Mouse (Mus musculus): ENCODE data around the gene Ddx39. TPM values are rescaled to one million over a fixed set of nuclear protein-coding genes. Genes with fewer than 3 reads are reported as not detected.

Gene Ddx39
- polyA plus RNA-seq, 1 experiment, result 24.0 TPM

DNA sequence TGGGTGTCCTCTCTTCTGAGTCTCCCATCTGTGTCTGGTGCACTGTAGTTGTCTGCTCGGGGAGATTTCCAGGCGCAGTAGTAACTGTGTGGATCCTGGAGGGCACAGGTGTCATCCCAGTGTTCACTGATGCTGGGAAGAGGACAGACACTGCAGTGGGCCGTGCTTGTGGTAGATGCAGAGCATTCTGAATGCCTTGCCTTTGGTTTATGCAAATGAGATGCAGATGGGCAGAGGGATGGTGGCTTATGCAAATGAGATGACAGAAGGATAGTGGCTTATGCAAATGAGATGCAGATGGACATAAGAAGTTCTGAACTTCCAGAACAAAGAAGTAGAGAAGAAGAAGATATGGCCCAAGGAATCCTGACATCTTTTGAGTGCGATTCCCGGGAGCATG is 16.9 kb downstream of the Ddx39 start:
- no peak for DNase-seq
- Histone ChIP-seq H3K4me3 (replicated peaks; ENCODE audit: extremely low read depth, low read depth, low read length) (no peak overlapping the region), H3K4me1 (ENCODE audit: control insufficient read depth, insufficient read depth, low read length) (peaks cover 5% of the 10 kb centered on the region)
- WGBS, result 77% methylated on average over 5 of the region's 5 CpGs
- TF ChIP-seq CTCF (IDR thresholded peaks at IDR 0.05; ENCODE audit: insufficient read depth, low read length), result no peak
- no peak for TF ChIP-seq POLR2A (IDR thresholded peaks at IDR 0.05; ENCODE audit: borderline replicate concordance, extremely low read depth, low read depth, low read length)

DNA sequence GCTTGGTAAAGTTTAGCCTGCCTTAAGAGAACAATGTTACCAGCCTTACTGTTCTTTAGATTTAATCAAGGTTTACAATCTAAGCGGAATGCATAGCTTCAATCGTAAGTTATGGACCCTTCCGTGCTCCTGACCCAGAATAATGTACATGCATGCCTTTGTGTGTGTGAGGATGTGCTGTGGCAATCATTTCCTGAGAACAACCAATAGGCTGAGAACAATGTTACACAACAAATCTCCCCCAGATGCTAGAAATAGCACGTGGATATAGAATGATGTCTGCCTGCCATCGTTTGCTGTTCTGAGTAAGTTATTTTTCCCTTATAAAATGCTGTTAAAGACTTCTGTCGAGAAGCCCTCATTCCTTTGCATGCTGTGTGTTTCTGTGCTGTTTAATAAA is 17.9 kb downstream of the Ddx39 start:
- no peak overlapping the region for H3K4me3 ChIP-seq (replicated peaks; ENCODE audit: extremely low read depth, low read depth, low read length)
- WGBS, result 48% methylated on average over 6 of the region's 6 CpGs
- DNase-seq, result no peak
- no peak for TF ChIP-seq POLR2A (IDR thresholded peaks at IDR 0.05; ENCODE audit: borderline replicate concordance, extremely low read depth, low read depth, low read length)
- no peak for TF ChIP-seq CTCF (IDR thresholded peaks at IDR 0.05; ENCODE audit: insufficient read depth, low read length)
- H3K4me1 ChIP-seq (ENCODE audit: control insufficient read depth, insufficient read depth, low read length), result peaks cover 5% of the 10 kb centered on the region

DNA sequence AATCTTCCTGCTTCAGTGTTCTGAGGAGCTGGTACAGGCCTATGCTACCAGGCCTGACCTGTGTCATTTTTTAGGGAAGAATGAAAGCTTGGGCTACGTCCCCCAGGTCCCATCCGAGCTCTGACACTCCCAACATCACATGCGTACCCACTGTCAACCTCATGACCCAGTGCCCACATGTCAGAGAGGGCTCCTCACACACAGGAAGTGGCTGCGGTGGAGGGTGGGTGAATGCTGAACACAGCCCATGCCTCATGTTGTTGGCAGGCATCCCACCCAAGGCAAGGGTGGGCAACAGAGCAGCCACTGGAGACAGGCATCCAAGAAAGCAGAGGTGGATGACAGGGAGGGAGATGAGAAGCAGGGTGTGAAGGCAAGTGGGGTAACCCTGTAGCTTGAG is 21.7 kb downstream of the Ddx39 start:
- no peak for DNase-seq
- peaks cover 5% of the 10 kb centered on the region for H3K4me1 ChIP-seq (ENCODE audit: control insufficient read depth, insufficient read depth, low read length)
- 45% methylated on average over 4 of the region's 4 CpGs for WGBS

DNA sequence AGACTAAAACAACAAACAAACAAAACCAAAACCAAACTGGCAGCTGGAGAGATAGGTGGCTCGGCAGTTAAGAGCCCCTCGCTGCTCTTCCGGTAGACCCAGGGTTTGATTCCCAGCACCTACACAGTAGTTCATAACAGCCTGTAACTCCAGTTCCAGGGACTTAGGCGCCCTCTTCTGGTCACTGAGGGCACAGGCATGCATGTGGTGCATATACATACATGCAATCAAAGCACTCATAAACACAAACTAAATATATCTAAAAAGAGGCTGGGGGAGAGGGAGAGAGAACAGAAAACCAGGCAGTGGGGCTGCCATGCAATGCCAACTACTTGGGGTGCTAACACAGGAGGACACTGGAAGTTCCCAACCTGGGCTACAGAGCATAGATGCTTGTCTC is 22.4 kb downstream of the Ddx39 start:
- no peak for DNase-seq
- Histone ChIP-seq H3K4me1 (ENCODE audit: control insufficient read depth, insufficient read depth, low read length) (peaks cover 2% of the 10 kb centered on the region; the same call in 1 of the 2 replicates), H3K4me3 (replicated peaks; ENCODE audit: extremely low read depth, low read depth, low read length) (peak overlapping the region; percentile 83)
- WGBS, result 65% methylated on average over 4 of the region's 4 CpGs
- TF ChIP-seq CTCF (IDR thresholded peaks at IDR 0.05; ENCODE audit: insufficient read depth, low read length) (peak; percentile 36), POLR2A (IDR thresholded peaks at IDR 0.05; ENCODE audit: borderline replicate concordance, extremely low read depth, low read depth, low read length) (no peak)

More for the DNA sequence above, 21.7 kb downstream of the Ddx39 start:
- peak overlapping the region; percentile 83 for H3K4me3 ChIP-seq (replicated peaks; ENCODE audit: extremely low read depth, low read depth, low read length)
- TF ChIP-seq CTCF (IDR thresholded peaks at IDR 0.05; ENCODE audit: insufficient read depth, low read length), result no peak
- no peak for TF ChIP-seq POLR2A (IDR thresholded peaks at IDR 0.05; ENCODE audit: borderline replicate concordance, extremely low read depth, low read depth, low read length)

GRCm38 (mm10) chr8:83737852-83738562 is 23.0 kb downstream of the Ddx39 start:
- 24% methylated on average over 4 of the region's 4 CpGs for whole genome bisulfite sequencing
- H3K4me1 ChIP-seq (ENCODE audit: control insufficient read depth, insufficient read depth, low read length), result peaks cover 5% of the 10 kb centered on the region
- peak; percentile 38; the same call in 1 of the 2 replicates for TF ChIP-seq POLR2A (IDR thresholded peaks at IDR 0.05; ENCODE audit: borderline replicate concordance, extremely low read depth, low read depth, low read length)
- TF ChIP-seq CTCF (IDR thresholded peaks at IDR 0.05; ENCODE audit: insufficient read depth, low read length), result no peak
- peak; percentile 57 for DNase-seq
- H3K4me3 ChIP-seq (replicated peaks; ENCODE audit: extremely low read depth, low read depth, low read length), result peak overlapping the region; percentile 83

- DNase-seq, result no peak
- 32% methylated on average over 10 of the region's 10 CpGs for WGBS
- H3K4me3 ChIP-seq (replicated peaks; ENCODE audit: extremely low read depth, low read depth, low read length), result peak overlapping the region; percentile 83
- peaks cover 3% of the 10 kb centered on the region for H3K4me1 ChIP-seq (ENCODE audit: control insufficient read depth, insufficient read depth, low read length)
- TF ChIP-seq POLR2A (IDR thresholded peaks at IDR 0.05; ENCODE audit: borderline replicate concordance, extremely low read depth, low read depth, low read length) (0 out of 2 replicates have a peak, but pooled peaks have one; percentile 39), CTCF (IDR thresholded peaks at IDR 0.05; ENCODE audit: insufficient read depth, low read length) (no peak)
These were observed 24.2 kb downstream of the Ddx39 start for GRCm38 (mm10) chr8:83738949-83739710.

GRCm38 (mm10) chr8:83739711-83740468 is 24.9 kb downstream of the Ddx39 start:
- peak overlapping the region; percentile 83 for H3K4me3 ChIP-seq (replicated peaks; ENCODE audit: extremely low read depth, low read depth, low read length)
- 12% methylated on average over 8 of the region's 8 CpGs for WGBS
- H3K4me1 ChIP-seq (ENCODE audit: control insufficient read depth, insufficient read depth, low read length), result peaks cover 3% of the 10 kb centered on the region
- DNase-seq, result peak; percentile 39
- TF ChIP-seq POLR2A (IDR thresholded peaks at IDR 0.05; ENCODE audit: borderline replicate concordance, extremely low read depth, low read depth, low read length), result peak; percentile 50
- TF ChIP-seq CTCF (IDR thresholded peaks at IDR 0.05; ENCODE audit: insufficient read depth, low read length), result no peak

DNA sequence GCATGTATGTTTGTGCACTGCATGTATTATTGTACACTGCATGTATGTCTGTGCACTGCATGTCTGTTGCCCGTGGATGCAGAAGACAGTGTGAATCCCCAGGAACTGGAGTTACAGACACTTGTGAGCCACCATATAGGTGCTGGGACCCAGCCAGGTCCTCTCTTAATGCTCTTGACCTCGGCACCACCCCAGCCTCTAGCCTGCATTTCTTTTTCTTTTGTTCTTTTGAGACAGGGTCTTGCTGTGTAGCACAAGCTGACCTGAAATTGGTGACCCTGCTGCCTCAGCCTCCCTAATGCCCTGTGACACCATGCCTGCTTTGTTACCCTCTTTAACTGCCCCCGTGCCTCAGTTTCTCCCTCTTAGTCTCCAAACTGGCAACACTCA is 25.6 kb downstream of the Ddx39 start:
- peaks cover 3% of the 10 kb centered on the region for H3K4me1 ChIP-seq (ENCODE audit: control insufficient read depth, insufficient read depth, low read length)
- peak; percentile 41 for DNase-seq
- H3K4me3 ChIP-seq (replicated peaks; ENCODE audit: extremely low read depth, low read depth, low read length), result peak overlapping the region; percentile 83
- 1% methylated on average over 3 of the region's 3 CpGs for WGBS
- no peak for TF ChIP-seq POLR2A (IDR thresholded peaks at IDR 0.05; ENCODE audit: borderline replicate concordance, extremely low read depth, low read depth, low read length)
- no peak for TF ChIP-seq CTCF (IDR thresholded peaks at IDR 0.05; ENCODE audit: insufficient read depth, low read length)

Measured in lung, adult 2 months (tissue).